Mouse (Mus musculus): ENCODE results near the gene Rpgrip1l.

GRCm38 (mm10) chr8:91338389-91339154, 25.5 kb upstream of the Rpgrip1l start:
- TF ChIP-seq EP300 (IDR thresholded peaks at IDR 0.05) (no peak), CTCF (IDR thresholded peaks at IDR 0.05) (no peak)

Measured in lung, postnatal 0 days (tissue).